Mouse (Mus musculus): Measurements from ENCODE around the gene Il24. TPM values are rescaled to one million over a fixed set of nuclear protein-coding genes. Genes with fewer than 3 reads are reported as not detected.

Gene Il24
- not detected in 2 replicates for total RNA-seq (2015)
- total RNA-seq (2017), result not detected in 2 replicates

GRCm38 (mm10) chr1:130887354-130887753 lies at the start of gene Il24:
TSS of gene Il24 (minus strand) at chr1:130887454.
- no peak for ATAC-seq (ENCODE audit: poor library complexity, severe bottlenecking)

GRCm38 (mm10) chr1:130936351-130936750 lies 49.1 kb upstream of the Il24 start:
- no peak for ATAC-seq (ENCODE audit: poor library complexity, severe bottlenecking)

- no peak for ATAC-seq (ENCODE audit: poor library complexity, severe bottlenecking)
Measured at GRCm38 (mm10) chr1:130926484-130926883, 39.2 kb upstream of the Il24 start.

- ATAC-seq (ENCODE audit: poor library complexity, severe bottlenecking), result no peak
Measured at GRCm38 (mm10) chr1:130918323-130918980, 31.2 kb upstream of the Il24 start.

- no peak for ATAC-seq (ENCODE audit: poor library complexity, severe bottlenecking)
Measured at GRCm38 (mm10) chr1:130911401-130912010, 24.3 kb upstream of the Il24 start, which contains the start of gene Il20. TSS of gene Il20 (minus strand) at chr1:130911451.

- ATAC-seq (ENCODE audit: poor library complexity, severe bottlenecking), result no peak
Measured at GRCm38 (mm10) chr1:130902505-130902904, 15.3 kb upstream of the Il24 start.

GRCm38 (mm10) chr1:130894468-130894867 lies 7.2 kb upstream of the Il24 start:
- ATAC-seq (ENCODE audit: poor library complexity, severe bottlenecking), result no peak

- no peak for ATAC-seq (ENCODE audit: poor library complexity, severe bottlenecking)
Measured at GRCm38 (mm10) chr1:130893329-130894040, 6.2 kb upstream of the Il24 start.

GRCm38 (mm10) chr1:130892446-130892845 lies 5.2 kb upstream of the Il24 start:
- ATAC-seq (ENCODE audit: poor library complexity, severe bottlenecking), result no peak

- ATAC-seq (ENCODE audit: poor library complexity, severe bottlenecking), result no peak
Measured at GRCm38 (mm10) chr1:130883146-130883545, 4.1 kb downstream of the Il24 start.

GRCm38 (mm10) chr1:130879927-130880326 lies 7.3 kb downstream of the Il24 start:
- ATAC-seq (ENCODE audit: poor library complexity, severe bottlenecking), result no peak

GRCm38 (mm10) chr1:130877889-130878614 lies 9.2 kb downstream of the Il24 start:
- ATAC-seq (ENCODE audit: poor library complexity, severe bottlenecking), result 0 out of 2 replicates have a peak, but pooled peaks have one; percentile 16

GRCm38 (mm10) chr1:130876931-130877509 lies 10.2 kb downstream of the Il24 start:
- no peak for ATAC-seq (ENCODE audit: poor library complexity, severe bottlenecking)

- ATAC-seq (ENCODE audit: poor library complexity, severe bottlenecking), result no peak
Measured at GRCm38 (mm10) chr1:130875910-130876309, 11.3 kb downstream of the Il24 start.

GRCm38 (mm10) chr1:130875139-130875538 lies 12.1 kb downstream of the Il24 start:
- ATAC-seq (ENCODE audit: poor library complexity, severe bottlenecking), result peak; percentile 49; the same call in 1 of the 2 replicates

- peak; percentile 54; the same call in 1 of the 2 replicates for ATAC-seq (ENCODE audit: poor library complexity, severe bottlenecking)
Measured at GRCm38 (mm10) chr1:130872912-130873311, 14.3 kb downstream of the Il24 start.

- ATAC-seq (ENCODE audit: poor library complexity, severe bottlenecking), result no peak
Measured at GRCm38 (mm10) chr1:130865541-130866221, 21.6 kb downstream of the Il24 start, which contains the start of gene Fcmr. TSS of gene Fcmr (plus strand) at chr1:130865669.

- ATAC-seq (ENCODE audit: poor library complexity, severe bottlenecking), result no peak
Measured at GRCm38 (mm10) chr1:130864741-130865140, 22.5 kb downstream of the Il24 start.

- ATAC-seq (ENCODE audit: poor library complexity, severe bottlenecking), result peak; percentile 60
Measured at GRCm38 (mm10) chr1:130864238-130864637, 23.0 kb downstream of the Il24 start.

GRCm38 (mm10) chr1:130857456-130857855 lies 29.8 kb downstream of the Il24 start:
- ATAC-seq (ENCODE audit: poor library complexity, severe bottlenecking), result no peak

All from megakaryocyte, adult 5-6 weeks (primary cell).